Mouse (Mus musculus) spleen, postnatal 10 days (tissue): ENCODE measurements around the gene Krt1.

Experiments used
- DNase-seq, 2 experiments: peaks; one replicate each; pipeline ENCODE4 v3.0.0; 2021 to 2022; ENCODE audit warnings: low spot score in 2 of 2

The Krt1 gene

GRCm38 (mm10) chr15:101817875-101818274, 32.7 kb downstream of the Krt1 start, which contains the start of gene Krt2:
Krt2 (minus strand) TSS chr15:101818169.
- DNase-seq, result no peak

GRCm38 (mm10) chr15:101803052-101803822, 47.4 kb downstream of the Krt1 start:
- no peak for DNase-seq

- DNase-seq, result no peak
Measured at GRCm38 (mm10) chr15:101802296-101802835, 48.2 kb downstream of the Krt1 start, which contains the start of gene Krt73. Krt73 (minus strand) TSS chr15:101802346.
